Mouse (Mus musculus): Measurements from ENCODE around the gene Kctd5. TPM values are rescaled to one million over a fixed set of nuclear protein-coding genes. Genes with fewer than 3 reads are reported as not detected.
A peak's percentile ranks its signal among the peaks of the same experiment; 100 is the strongest.

Kctd5 gene
- polyA plus RNA-seq, 1 experiment from 2014 or later = 36.6 TPM

DNA sequence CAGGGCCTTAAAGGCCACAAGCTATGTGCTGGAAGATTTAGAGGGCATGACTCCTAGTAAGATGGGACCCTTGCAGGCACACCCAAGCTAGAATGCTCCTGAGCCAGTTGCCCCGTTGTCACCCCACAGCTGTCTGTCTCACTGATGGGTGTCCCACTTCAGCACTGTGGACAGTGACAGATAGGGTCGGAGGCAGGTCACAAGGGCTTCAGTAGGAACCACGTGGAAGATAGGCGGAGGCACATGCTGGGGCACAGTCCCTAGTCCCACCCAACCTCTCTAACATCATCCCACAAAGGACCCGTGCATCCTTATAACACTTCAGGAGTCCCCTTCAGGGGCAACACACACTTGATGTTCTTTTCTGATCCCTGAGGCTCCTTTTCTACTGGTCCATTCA is 27.3 kb downstream of the Kctd5 start:
- no peak overlapping the region for H3K4me3 ChIP-seq (ENCODE audit: low read length)
- no peaks in the 10 kb centered on the region for H3K9me3 ChIP-seq (replicated peaks; ENCODE audit: control insufficient read depth, low read length)
- H3K4me1 ChIP-seq (ENCODE audit: control insufficient read depth, insufficient read depth, low read length) = no peaks in the 10 kb centered on the region
- H3K27me3 ChIP-seq (ENCODE audit: control insufficient read depth, insufficient read depth, low read length) = no peaks in the 10 kb centered on the region
- H3K9ac ChIP-seq (ENCODE audit: low read length) = no peak overlapping the region
- WGBS = 31% methylated on average over 5 of the region's 5 CpGs
- no peak for ATAC-seq (replicated peaks; ENCODE audit: extremely low read depth, insufficient read depth, low FRiP score)
- H3K36me3 ChIP-seq (ENCODE audit: control insufficient read depth, insufficient read depth) = peaks cover 18% of the 10 kb centered on the region
- no peak overlapping the region for H3K27ac ChIP-seq (ENCODE audit: low read length)
- no peak overlapping the region for H3K4me2 ChIP-seq (ENCODE audit: low read depth, low read length)

DNA sequence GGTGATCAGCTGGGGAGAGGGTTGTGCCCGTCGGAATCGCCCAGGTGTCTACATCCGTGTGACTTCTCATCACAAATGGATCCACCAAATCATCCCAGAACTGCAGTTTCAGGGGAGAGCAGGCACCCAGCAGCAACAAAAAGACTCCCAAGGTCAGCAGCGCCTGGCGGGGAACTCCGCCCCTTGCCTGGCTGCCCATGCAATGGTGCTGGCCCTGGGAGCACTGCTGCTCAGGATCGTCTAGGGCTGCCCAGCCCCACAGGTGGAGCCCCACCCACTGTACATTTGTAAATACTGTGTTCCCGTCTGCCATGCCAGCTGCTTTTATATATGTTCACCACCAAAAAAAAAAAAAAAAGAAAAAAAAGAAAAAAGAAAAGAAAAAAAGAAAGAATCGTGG is 27.7 kb downstream of the Kctd5 start:
- H3K36me3 ChIP-seq (ENCODE audit: control insufficient read depth, insufficient read depth) = peaks cover 16% of the 10 kb centered on the region
- H3K4me2 ChIP-seq (ENCODE audit: low read depth, low read length) = no peak overlapping the region
- WGBS = 77% methylated on average over 10 of the region's 10 CpGs
- no peak overlapping the region for H3K4me3 ChIP-seq (ENCODE audit: low read length)
- no peak overlapping the region for H3K9ac ChIP-seq (ENCODE audit: low read length)
- H3K4me1 ChIP-seq (ENCODE audit: control insufficient read depth, insufficient read depth, low read length) = no peaks in the 10 kb centered on the region
- H3K27ac ChIP-seq (ENCODE audit: low read length) = no peak overlapping the region
- ATAC-seq (replicated peaks; ENCODE audit: extremely low read depth, insufficient read depth, low FRiP score) = no peak
- H3K9me3 ChIP-seq (replicated peaks; ENCODE audit: control insufficient read depth, low read length) = no peaks in the 10 kb centered on the region
- no peaks in the 10 kb centered on the region for H3K27me3 ChIP-seq (ENCODE audit: control insufficient read depth, insufficient read depth, low read length)

DNA sequence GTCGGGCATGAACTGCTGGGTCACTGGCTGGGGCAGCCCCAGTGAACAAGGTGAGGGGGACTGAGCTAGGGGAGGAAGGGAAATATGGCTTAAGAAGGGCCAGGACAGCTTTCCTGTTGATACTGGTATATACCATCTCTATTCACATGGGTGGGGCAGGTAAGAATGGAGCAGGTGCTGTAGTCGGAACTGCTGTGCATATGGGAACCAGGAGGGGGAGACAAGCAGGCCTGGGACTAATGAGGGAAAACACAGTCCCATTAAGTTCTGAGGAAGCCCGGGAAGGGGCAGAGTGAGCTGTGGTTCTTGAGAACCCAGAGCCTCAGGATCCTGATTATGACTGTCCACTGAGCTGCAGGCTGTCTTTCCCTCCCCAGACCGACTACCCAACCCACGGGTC is 28.8 kb downstream of the Kctd5 start:
- no peak overlapping the region for H3K27ac ChIP-seq (ENCODE audit: low read length)
- H3K4me3 ChIP-seq (ENCODE audit: low read length) = no peak overlapping the region
- H3K4me1 ChIP-seq (ENCODE audit: control insufficient read depth, insufficient read depth, low read length) = no peaks in the 10 kb centered on the region
- no peaks in the 10 kb centered on the region for H3K27me3 ChIP-seq (ENCODE audit: control insufficient read depth, insufficient read depth, low read length)
- 67% methylated on average over 5 of the region's 5 CpGs for WGBS
- H3K9ac ChIP-seq (ENCODE audit: low read length) = no peak overlapping the region
- no peak for ATAC-seq (replicated peaks; ENCODE audit: extremely low read depth, insufficient read depth, low FRiP score)
- H3K4me2 ChIP-seq (ENCODE audit: low read depth, low read length) = no peak overlapping the region
- peaks cover 9% of the 10 kb centered on the region for H3K36me3 ChIP-seq (ENCODE audit: control insufficient read depth, insufficient read depth)
- no peaks in the 10 kb centered on the region for H3K9me3 ChIP-seq (replicated peaks; ENCODE audit: control insufficient read depth, low read length)

DNA sequence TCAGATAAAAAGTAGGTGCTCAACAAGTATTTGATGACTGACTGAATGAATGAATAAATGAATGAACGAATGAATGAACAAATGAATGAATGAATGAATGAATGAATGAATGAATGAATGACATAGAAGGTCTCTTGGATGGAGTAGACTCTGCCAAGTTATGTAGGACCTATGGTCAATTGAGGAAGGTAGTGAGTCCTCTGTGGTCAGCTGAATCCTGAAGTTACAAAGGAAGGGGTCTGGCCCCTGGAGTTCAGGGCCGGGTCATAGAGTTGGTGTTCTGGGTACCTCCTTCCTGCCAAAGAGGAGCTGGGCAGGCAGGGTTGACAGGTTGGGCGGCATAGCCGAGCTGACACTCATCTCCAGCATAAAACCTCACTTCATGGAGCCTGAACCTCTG is 35.4 kb downstream of the Kctd5 start, which contains the start of gene Prss27:
Prss27 (plus strand) TSS at position 301 of the 400 bp plus-strand sequence.
- no peak within 1 kb of the TSS for H3K9ac ChIP-seq (ENCODE audit: low read length)
- no peaks in the 10 kb centered on the region for H3K27me3 ChIP-seq (ENCODE audit: control insufficient read depth, insufficient read depth, low read length)
- no peaks in the 10 kb centered on the region for H3K9me3 ChIP-seq (replicated peaks; ENCODE audit: control insufficient read depth, low read length)
- no peak within 1 kb of the TSS for H3K4me3 ChIP-seq (ENCODE audit: low read length)
- H3K27ac ChIP-seq (ENCODE audit: low read length) = no peak within 1 kb of the TSS
- WGBS = 51% methylated on average over 4 of the region's 4 CpGs
- H3K4me1 ChIP-seq (ENCODE audit: control insufficient read depth, insufficient read depth, low read length) = no peaks in the 10 kb centered on the region
- H3K4me2 ChIP-seq (ENCODE audit: low read depth, low read length) = no peak within 1 kb of the TSS
- ATAC-seq (replicated peaks; ENCODE audit: extremely low read depth, insufficient read depth, low FRiP score) = no peak
- no peaks in the 10 kb centered on the region for H3K36me3 ChIP-seq (ENCODE audit: control insufficient read depth, insufficient read depth)

DNA sequence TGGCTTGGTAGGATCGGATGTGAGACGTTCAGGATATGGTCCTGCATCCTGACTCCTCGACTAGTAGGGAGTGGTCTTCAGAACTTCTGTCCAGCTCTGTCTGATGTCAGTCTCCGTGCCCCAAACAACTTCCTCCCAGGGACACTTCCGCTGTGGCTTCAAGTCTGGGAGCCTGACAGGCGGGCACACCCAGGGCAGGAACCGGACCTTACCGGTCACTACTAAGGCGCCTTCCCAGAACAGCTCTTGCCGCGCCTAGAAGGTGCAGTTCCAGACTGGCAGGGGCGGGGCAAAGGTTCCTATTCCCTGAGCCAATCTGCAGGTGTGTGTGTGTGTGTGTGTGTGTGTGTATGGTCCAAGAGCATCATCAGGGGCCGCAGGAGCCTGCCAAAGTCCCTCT is 35.9 kb downstream of the Kctd5 start:
- no peak overlapping the region for H3K9ac ChIP-seq (ENCODE audit: low read length)
- no peaks in the 10 kb centered on the region for H3K36me3 ChIP-seq (ENCODE audit: control insufficient read depth, insufficient read depth)
- ATAC-seq (replicated peaks; ENCODE audit: extremely low read depth, insufficient read depth, low FRiP score) = no peak
- H3K27ac ChIP-seq (ENCODE audit: low read length) = no peak overlapping the region
- WGBS = 70% methylated on average over 13 of the region's 13 CpGs
- no peak overlapping the region for H3K4me2 ChIP-seq (ENCODE audit: low read depth, low read length)
- H3K9me3 ChIP-seq (replicated peaks; ENCODE audit: control insufficient read depth, low read length) = no peaks in the 10 kb centered on the region
- no peak overlapping the region for H3K4me3 ChIP-seq (ENCODE audit: low read length)
- H3K4me1 ChIP-seq (ENCODE audit: control insufficient read depth, insufficient read depth, low read length) = no peaks in the 10 kb centered on the region
- H3K27me3 ChIP-seq (ENCODE audit: control insufficient read depth, insufficient read depth, low read length) = no peaks in the 10 kb centered on the region

DNA sequence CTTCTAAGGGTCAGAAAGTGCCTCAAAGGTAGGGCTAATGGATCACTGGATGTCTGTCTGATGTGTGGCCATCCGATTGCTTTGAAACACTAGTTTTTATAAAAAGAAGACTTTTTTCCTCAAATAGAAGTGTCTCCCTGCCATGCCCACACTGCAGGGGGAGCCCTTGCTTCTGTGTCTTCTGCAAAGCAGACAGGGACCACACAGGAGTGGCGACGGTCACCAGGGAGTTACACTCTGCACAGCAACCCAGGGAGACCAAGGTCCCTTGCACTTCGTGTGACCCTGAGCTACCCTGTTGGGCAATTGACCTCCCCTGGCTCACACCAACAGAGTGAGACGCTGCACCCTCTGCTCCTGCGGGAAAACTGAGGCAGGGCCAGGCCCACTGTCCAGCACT is 36.3 kb downstream of the Kctd5 start:
- H3K4me2 ChIP-seq (ENCODE audit: low read depth, low read length) = no peak overlapping the region
- H3K36me3 ChIP-seq (ENCODE audit: control insufficient read depth, insufficient read depth) = no peaks in the 10 kb centered on the region
- H3K27me3 ChIP-seq (ENCODE audit: control insufficient read depth, insufficient read depth, low read length) = no peaks in the 10 kb centered on the region
- 69% methylated on average over 6 of the region's 6 CpGs for WGBS
- no peak overlapping the region for H3K27ac ChIP-seq (ENCODE audit: low read length)
- no peaks in the 10 kb centered on the region for H3K9me3 ChIP-seq (replicated peaks; ENCODE audit: control insufficient read depth, low read length)
- no peak overlapping the region for H3K4me3 ChIP-seq (ENCODE audit: low read length)
- no peak overlapping the region for H3K9ac ChIP-seq (ENCODE audit: low read length)
- H3K4me1 ChIP-seq (ENCODE audit: control insufficient read depth, insufficient read depth, low read length) = no peaks in the 10 kb centered on the region
- ATAC-seq (replicated peaks; ENCODE audit: extremely low read depth, insufficient read depth, low FRiP score) = no peak

DNA sequence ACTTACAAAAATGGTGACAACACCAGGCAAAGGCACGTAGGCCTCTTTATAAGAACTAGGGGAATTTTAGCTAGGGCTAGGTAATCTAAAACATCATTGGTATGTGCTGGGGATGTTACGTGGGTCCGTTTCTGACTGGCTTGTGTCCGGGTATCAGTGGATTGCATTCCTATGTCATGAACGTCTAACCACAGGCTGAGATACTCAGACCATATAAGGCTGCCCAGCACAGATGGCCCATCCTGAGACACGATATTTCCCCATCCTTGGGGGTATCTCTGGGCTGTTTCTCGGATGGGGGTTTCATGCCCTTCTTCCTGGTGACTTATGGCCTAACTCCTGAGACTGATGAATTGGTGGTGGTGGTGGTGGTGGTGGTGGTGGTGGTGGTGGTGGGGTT is 38.2 kb downstream of the Kctd5 start:
- Histone ChIP-seq H3K9ac (ENCODE audit: low read length) (no peak overlapping the region), H3K4me3 (ENCODE audit: low read length) (no peak overlapping the region), H3K27me3 (ENCODE audit: control insufficient read depth, insufficient read depth, low read length) (no peaks in the 10 kb centered on the region), H3K36me3 (ENCODE audit: control insufficient read depth, insufficient read depth) (no peaks in the 10 kb centered on the region), H3K9me3 (replicated peaks; ENCODE audit: control insufficient read depth, low read length) (no peaks in the 10 kb centered on the region), H3K4me1 (ENCODE audit: control insufficient read depth, insufficient read depth, low read length) (no peaks in the 10 kb centered on the region), H3K27ac (ENCODE audit: low read length) (no peak overlapping the region), H3K4me2 (ENCODE audit: low read depth, low read length) (no peak overlapping the region)
- peak; percentile 28; the same call in 1 of the 2 replicates for ATAC-seq (replicated peaks; ENCODE audit: extremely low read depth, insufficient read depth, low FRiP score)
- 33% methylated on average over 7 of the region's 7 CpGs for WGBS

DNA sequence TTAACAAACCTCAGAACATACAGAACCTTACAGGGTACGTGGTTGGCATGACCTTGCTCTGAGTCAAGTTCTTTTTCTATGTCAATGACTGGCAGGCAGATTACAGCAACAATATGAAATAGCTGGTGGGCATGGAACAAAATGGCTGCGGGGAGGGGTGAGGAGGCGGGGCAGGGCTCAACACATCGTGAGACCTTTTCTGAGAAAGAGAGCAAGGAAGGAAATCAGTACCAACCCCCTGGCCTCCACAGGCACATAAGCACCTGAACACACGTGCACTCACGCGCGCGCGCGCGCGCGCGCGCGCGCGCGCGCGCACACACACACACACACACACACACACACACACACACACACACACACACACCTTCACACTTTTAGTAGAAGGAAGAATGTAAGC is 42.7 kb downstream of the Kctd5 start:
- Histone ChIP-seq H3K4me2 (ENCODE audit: low read depth, low read length) (no peak overlapping the region), H3K27me3 (ENCODE audit: control insufficient read depth, insufficient read depth, low read length) (no peaks in the 10 kb centered on the region), H3K9me3 (replicated peaks; ENCODE audit: control insufficient read depth, low read length) (no peaks in the 10 kb centered on the region), H3K27ac (ENCODE audit: low read length) (no peak overlapping the region), H3K4me3 (ENCODE audit: low read length) (no peak overlapping the region), H3K4me1 (ENCODE audit: control insufficient read depth, insufficient read depth, low read length) (no peaks in the 10 kb centered on the region), H3K9ac (ENCODE audit: low read length) (no peak overlapping the region), H3K36me3 (ENCODE audit: control insufficient read depth, insufficient read depth) (no peaks in the 10 kb centered on the region)
- 64% methylated on average over 9 of the region's 22 CpGs for WGBS
- ATAC-seq (replicated peaks; ENCODE audit: extremely low read depth, insufficient read depth, low FRiP score) = no peak

- WGBS = 70% methylated on average over 7 of the region's 7 CpGs
- H3K27ac ChIP-seq (ENCODE audit: low read length) = no peak overlapping the region
- H3K4me2 ChIP-seq (ENCODE audit: low read depth, low read length) = no peak overlapping the region
- no peaks in the 10 kb centered on the region for H3K4me1 ChIP-seq (ENCODE audit: control insufficient read depth, insufficient read depth, low read length)
- H3K36me3 ChIP-seq (ENCODE audit: control insufficient read depth, insufficient read depth) = no peaks in the 10 kb centered on the region
- H3K9me3 ChIP-seq (replicated peaks; ENCODE audit: control insufficient read depth, low read length) = no peaks in the 10 kb centered on the region
- ATAC-seq (replicated peaks; ENCODE audit: extremely low read depth, insufficient read depth, low FRiP score) = no peak
- no peak overlapping the region for H3K4me3 ChIP-seq (ENCODE audit: low read length)
- no peak overlapping the region for H3K9ac ChIP-seq (ENCODE audit: low read length)
- H3K27me3 ChIP-seq (ENCODE audit: control insufficient read depth, insufficient read depth, low read length) = no peaks in the 10 kb centered on the region
These were observed 43.8 kb downstream of the Kctd5 start for GRCm38 (mm10) chr17:24029477-24029876.
